Mouse (Mus musculus) MEL (cell line): ENCODE results near the gene Cct6b. TPM values are rescaled to one million over a fixed set of nuclear protein-coding genes. Genes with fewer than 3 reads are reported as not detected.
A peak's percentile ranks its signal among the peaks of the same experiment; 100 is the strongest.

Experiments
- DNase-seq: peaks from one replicate; pipeline ENCODE4 v3.0.0; 2011; ENCODE audit warnings: low read depth, low spot score
- H3K27ac ChIP-seq: 2 replicates; pipeline ENCODE4 v1.5.1; 2012; ENCODE audit warnings: low read depth, mild to moderate bottlenecking, control low read depth, low read length, moderate library complexity; ENCODE audit not compliant: control insufficient read depth
- H3K27me3 ChIP-seq, 2 experiments: fragments of 150-350 bp in 1 of 2; sonication (generic) in 1 of 2; 2 replicates each; pipeline ENCODE4 v1.6.1; 2012; ENCODE audit warnings: low read length in 2 of 2, mild to moderate bottlenecking in 2 of 2, improper control_type of control experiment in 1 of 2, moderate library complexity in 1 of 2; ENCODE audit not compliant: insufficient read depth in 2 of 2, control insufficient read depth in 1 of 2
- H3K36me3 ChIP-seq, 2 experiments: 2 replicates each; pipeline ENCODE4 v1.6.1; 2012 to 2014; ENCODE audit warnings: low read length in 2 of 2, improper control_type of control experiment in 1 of 2, inconsistent platforms in 1 of 2, mild to moderate bottlenecking in 1 of 2; ENCODE audit not compliant: insufficient read depth in 2 of 2, control insufficient read depth in 1 of 2
- H3K4me1 ChIP-seq, 2 experiments: fragments of 150-350 bp in 1 of 2; sonication (generic) in 1 of 2; 2 replicates each; pipeline ENCODE4 v1.6.1; 2012; ENCODE audit warnings: low read length in 2 of 2, improper control_type of control experiment in 1 of 2, mild to moderate bottlenecking in 1 of 2; ENCODE audit not compliant: insufficient read depth in 2 of 2, control insufficient read depth in 1 of 2
- H3K4me3 ChIP-seq, 2 experiments: fragments of 150-350 bp in 1 of 2; sonication (generic) in 1 of 2; 2 replicates each; pipeline ENCODE4 v1.5.1; 2012; ENCODE audit warnings: low read depth in 2 of 2, low read length in 2 of 2, mild to moderate bottlenecking in 2 of 2, moderate library complexity in 2 of 2, control low read depth in 1 of 2, improper control_type of control experiment in 1 of 2; ENCODE audit not compliant: control insufficient read depth in 1 of 2, insufficient read depth in 1 of 2
- H3K79me2 ChIP-seq: 2 replicates; pipeline ENCODE4 v1.6.1; 2012; ENCODE audit warnings: mild to moderate bottlenecking, low read length, moderate library complexity; ENCODE audit not compliant: control insufficient read depth, poor library complexity, insufficient read depth
- H3K9ac ChIP-seq: 2 replicates; pipeline ENCODE4 v1.6.1; 2012; ENCODE audit warnings: low read depth, mild to moderate bottlenecking, control low read depth, low read length, moderate library complexity; ENCODE audit not compliant: control insufficient read depth, poor library complexity, severe bottlenecking
- H3K9me3 ChIP-seq: fragments of 150-350 bp; sonication (generic); replicated peaks from 2 replicates; pipeline ENCODE4 v1.6.1; 2012; ENCODE audit warnings: mild to moderate bottlenecking, low read length, improper control_type of control experiment, moderate library complexity; ENCODE audit not compliant: insufficient read depth
- BHLHE40 ChIP-seq: IDR thresholded peaks from 2 replicates; pipeline ENCODE4 v1.6.1; 2012; ENCODE audit warnings: low read depth, mild to moderate bottlenecking, inconsistent platforms, low read length, improper control_type of control experiment, borderline replicate concordance
- CHD1 ChIP-seq: IDR thresholded peaks from 2 replicates; pipeline ENCODE4 v1.6.1; 2012; ENCODE audit warnings: low read depth, mild to moderate bottlenecking, inconsistent platforms, low read length, improper control_type of control experiment
- CHD2 ChIP-seq: IDR thresholded peaks from 2 replicates; pipeline ENCODE4 v1.6.1; 2011; ENCODE audit warnings: low read length, improper control_type of control experiment
- CTCF ChIP-seq, 3 experiments: IDR thresholded peaks in 2 of 3; conservative IDR thresholded peaks in 1 of 3; 2 replicates each; pipeline ENCODE4 v1.5.1; 2011 to 2012; ENCODE audit warnings: low read length in 3 of 3, low read depth in 2 of 3, mild to moderate bottlenecking in 2 of 3, improper control_type of control experiment in 1 of 3, inconsistent platforms in 1 of 3, mixed read lengths in 1 of 3, moderate library complexity in 1 of 3; ENCODE audit not compliant: control insufficient read depth in 1 of 3, insufficient read depth in 1 of 3, poor library complexity in 1 of 3, severe bottlenecking in 1 of 3
- E2F4 ChIP-seq: IDR thresholded peaks from 2 replicates; pipeline ENCODE4 v1.6.1; 2011; ENCODE audit warnings: low read depth, low read length, improper control_type of control experiment, borderline replicate concordance
- ELF1 ChIP-seq: IDR thresholded peaks from 2 replicates; pipeline ENCODE4 v1.6.1; 2014; ENCODE audit warnings: low read depth, mild to moderate bottlenecking, inconsistent platforms, low read length, improper control_type of control experiment, moderate library complexity
- EP300 ChIP-seq, 2 experiments: IDR thresholded peaks; 2 replicates each; pipeline ENCODE4 v1.6.1; 2011; ENCODE audit warnings: improper control_type of control experiment in 2 of 2, low read length in 2 of 2, low read depth in 1 of 2, mild to moderate bottlenecking in 1 of 2
- ETS1 ChIP-seq: IDR thresholded peaks from 2 replicates; pipeline ENCODE4 v1.6.1; 2012; ENCODE audit warnings: low read depth, mild to moderate bottlenecking, inconsistent platforms, low read length, improper control_type of control experiment, moderate library complexity
- GABPA ChIP-seq: IDR thresholded peaks from 2 replicates; pipeline ENCODE4 v1.6.1; 2012; ENCODE audit warnings: low read depth, mild to moderate bottlenecking, inconsistent platforms, low read length, improper control_type of control experiment, moderate library complexity
- GATA1 ChIP-seq: IDR thresholded peaks from 2 replicates; pipeline ENCODE4 v1.6.1; 2011; ENCODE audit warnings: low read depth, low read length, improper control_type of control experiment
- JUND ChIP-seq: IDR thresholded peaks from 2 replicates; pipeline ENCODE4 v1.6.1; 2011; ENCODE audit warnings: low read depth, mild to moderate bottlenecking, improper control_type of control experiment, low read length
- KAT2A ChIP-seq: conservative IDR thresholded peaks from 2 replicates; pipeline ENCODE4 v1.6.1; 2012; ENCODE audit warnings: low read depth, low read length, improper control_type of control experiment, inconsistent platforms
- MAFK ChIP-seq: IDR thresholded peaks from 2 replicates; pipeline ENCODE4 v1.6.1; 2011; ENCODE audit warnings: low read depth, mild to moderate bottlenecking, low read length, improper control_type of control experiment, borderline replicate concordance
- MAX ChIP-seq: IDR thresholded peaks from 2 replicates; pipeline ENCODE4 v1.6.1; 2011; ENCODE audit warnings: low read length, improper control_type of control experiment
- MAZ ChIP-seq: IDR thresholded peaks from 2 replicates; pipeline ENCODE4 v1.6.1; 2012; ENCODE audit warnings: low read depth, mild to moderate bottlenecking, inconsistent platforms, low read length, improper control_type of control experiment
- MEF2A ChIP-seq: IDR thresholded peaks from 2 replicates; pipeline ENCODE4 v1.6.1; 2014; ENCODE audit warnings: low read depth, mild to moderate bottlenecking, inconsistent platforms, low read length, improper control_type of control experiment; ENCODE audit not compliant: poor library complexity, insufficient replicate concordance, severe bottlenecking; ENCODE audit errors: extremely low read depth
- MXI1 ChIP-seq: IDR thresholded peaks from 2 replicates; pipeline ENCODE4 v1.6.1; 2011; ENCODE audit warnings: mild to moderate bottlenecking, low read depth, low read length, improper control_type of control experiment
- MYB ChIP-seq: IDR thresholded peaks from 2 replicates; pipeline ENCODE4 v1.6.1; 2011; ENCODE audit warnings: mild to moderate bottlenecking, low read depth, low read length, improper control_type of control experiment
- MYC ChIP-seq: IDR thresholded peaks from 2 replicates; pipeline ENCODE4 v1.6.1; 2011; ENCODE audit warnings: low read depth, mild to moderate bottlenecking, low read length, improper control_type of control experiment, moderate library complexity
- NELFE ChIP-seq: IDR thresholded peaks from 2 replicates; pipeline ENCODE4 v1.6.1; 2011; ENCODE audit warnings: low read depth, low read length, improper control_type of control experiment
- NRF1 ChIP-seq: IDR thresholded peaks from 2 replicates; pipeline ENCODE4 v1.6.1; 2014; ENCODE audit warnings: low read depth, mild to moderate bottlenecking, inconsistent platforms, low read length, improper control_type of control experiment, moderate library complexity; ENCODE audit not compliant: poor library complexity, insufficient read depth, severe bottlenecking
- POLR2A ChIP-seq, 2 experiments: IDR thresholded peaks; 2 replicates each; pipeline ENCODE4 v1.6.1; 2011 to 2012; ENCODE audit warnings: low read length in 2 of 2, mild to moderate bottlenecking in 2 of 2, control low read depth in 1 of 2, improper control_type of control experiment in 1 of 2, low read depth in 1 of 2, moderate library complexity in 1 of 2; ENCODE audit not compliant: control insufficient read depth in 1 of 2, insufficient read depth in 1 of 2, poor library complexity in 1 of 2
- POLR2AphosphoS2 ChIP-seq: IDR thresholded peaks from 2 replicates; pipeline ENCODE4 v1.6.1; 2011; ENCODE audit warnings: low read length, improper control_type of control experiment
- POLR2AphosphoS5 ChIP-seq: IDR thresholded peaks from 2 replicates; pipeline ENCODE4 v1.6.1; 2012; ENCODE audit warnings: low read depth, borderline replicate concordance, mild to moderate bottlenecking, inconsistent platforms, low read length, moderate library complexity, mixed read lengths
- RAD21 ChIP-seq: IDR thresholded peaks from 2 replicates; pipeline ENCODE4 v1.6.1; 2011; ENCODE audit warnings: mild to moderate bottlenecking, low read depth, low read length, improper control_type of control experiment
- RCOR1 ChIP-seq: IDR thresholded peaks from 2 replicates; pipeline ENCODE4 v1.6.1; 2012; ENCODE audit warnings: low read depth, mild to moderate bottlenecking, inconsistent platforms, low read length, improper control_type of control experiment
- SIN3A ChIP-seq: IDR thresholded peaks from 2 replicates; pipeline ENCODE4 v1.6.1; 2012; ENCODE audit warnings: low read length, improper control_type of control experiment, inconsistent platforms
- SMC3 ChIP-seq: IDR thresholded peaks from 2 replicates; pipeline ENCODE4 v1.6.1; 2011; ENCODE audit warnings: low read depth, low read length, improper control_type of control experiment
- TAL1 ChIP-seq: IDR thresholded peaks from 2 replicates; pipeline ENCODE4 v1.6.1; 2012; ENCODE audit warnings: mild to moderate bottlenecking, inconsistent platforms, low read length, moderate library complexity, mixed read lengths
- TBP ChIP-seq: IDR thresholded peaks from 2 replicates; pipeline ENCODE4 v1.8.0; 2011; ENCODE audit warnings: low read depth, low read length, improper control_type of control experiment
- TCF12 ChIP-seq: IDR thresholded peaks from 2 replicates; pipeline ENCODE4 v1.6.1; 2014; ENCODE audit warnings: low read depth, mild to moderate bottlenecking, inconsistent platforms, low read length, improper control_type of control experiment, moderate library complexity
- USF1 ChIP-seq: IDR thresholded peaks from 2 replicates; pipeline ENCODE4 v1.6.1; 2014; ENCODE audit warnings: low read depth, mild to moderate bottlenecking, inconsistent platforms, low read length, improper control_type of control experiment, moderate library complexity
- USF2 ChIP-seq, 2 experiments: IDR thresholded peaks; 2 replicates each; pipeline ENCODE4 v1.6.1; 2011 to 2012; ENCODE audit warnings: improper control_type of control experiment in 2 of 2, low read length in 2 of 2, borderline replicate concordance in 1 of 2, inconsistent platforms in 1 of 2, low read depth in 1 of 2, mild to moderate bottlenecking in 1 of 2; ENCODE audit not compliant: insufficient read depth in 1 of 2
- ZC3H11A ChIP-seq: IDR thresholded peaks from 2 replicates; pipeline ENCODE4 v1.6.1; 2012; ENCODE audit warnings: low read depth, mild to moderate bottlenecking, inconsistent platforms, low read length, improper control_type of control experiment
- ZNF384 ChIP-seq: IDR thresholded peaks from 2 replicates; pipeline ENCODE4 v1.6.1; 2012; ENCODE audit warnings: low read depth, mild to moderate bottlenecking, inconsistent platforms, low read length, improper control_type of control experiment
- polyA plus RNA-seq, 2 experiments: library from polyadenylated mRNA; stranded (reverse) in 1 of 2; unstranded in 1 of 2; fragments of >175 nt in 1 of 2; fragments of >200 nt in 1 of 2; gene quantifications; 2 replicates each; pipeline versions ENCODE4 v1.2.1 to v1.2.4; 2012; ENCODE audit warnings: low replicate concordance in 2 of 2, low read depth in 1 of 2; ENCODE audit not compliant: insufficient read length in 2 of 2, insufficient read depth in 1 of 2, missing spikeins in 1 of 2
- total RNA-seq: library from RNA; depleted of rRNA; stranded (reverse); fragments of 300-350 nt; gene quantifications from 2 replicates; pipeline ENCODE4 v1.2.3, GENCODE M21; 2012; rRNA removed

The Cct6b gene
- total RNA-seq, result 0.31 and 0.33 TPM in 2 replicates
- polyA plus RNA-seq, result under 1 TPM in 1 of 2 experiments, not detected in 1; 0.21 TPM

DNA sequence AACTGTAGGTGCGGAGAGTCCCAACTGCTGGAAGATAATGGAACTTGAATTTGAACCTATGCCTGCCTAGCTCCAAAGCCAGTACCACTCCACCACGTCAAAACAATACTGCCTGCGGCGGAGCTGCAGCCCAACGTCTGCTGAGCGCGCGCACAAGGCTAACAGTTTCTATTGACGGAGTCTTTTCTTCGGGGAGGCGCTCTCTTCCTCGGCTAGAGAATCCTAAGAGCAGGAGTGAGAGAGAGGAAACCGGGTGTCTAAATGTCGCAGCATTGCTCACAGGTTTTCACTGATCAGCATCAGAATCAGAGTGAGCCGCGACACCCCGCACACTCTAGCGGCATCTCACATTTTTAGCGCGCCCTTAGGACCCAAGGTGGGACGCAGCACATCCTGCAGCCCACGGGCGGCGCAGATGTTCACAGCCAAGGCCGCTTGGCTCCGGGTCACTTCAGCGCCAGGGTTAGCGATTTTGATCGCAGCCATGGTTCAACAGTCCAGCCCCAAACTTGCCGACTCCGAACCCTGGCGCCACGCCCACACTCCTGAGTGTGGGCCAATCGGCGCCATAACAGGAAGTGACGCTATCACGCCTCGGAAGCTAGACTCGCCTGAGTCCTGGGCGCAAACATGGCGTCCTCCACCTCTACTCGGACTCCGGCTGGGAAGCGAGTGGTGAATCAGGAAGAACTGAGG lies at the start of gene Cct6b, which contains the start of gene Zfp830:
TSS of gene Cct6b (minus strand) at position 580 of the 696 bp plus-strand sequence.
TSS of gene Zfp830 (plus strand) at position 604 of the 696 bp plus-strand sequence.
- Histone ChIP-seq H3K9ac (peak within 1 kb of the TSS; percentile 90), H3K9me3 (no peaks in the 10 kb centered on the region), H3K27me3 (no peaks in the 10 kb centered on the region), H3K79me2 (peaks cover 24% of the 10 kb centered on the region), H3K4me1 (peaks cover 2 to 15% of the 10 kb centered on the region in 2 experiments), H3K36me3 (peaks cover 4 to 27% of the 10 kb centered on the region in 2 experiments; a peak in 3 of 4 replicates), H3K4me3 (peak within 1 kb of the TSS; percentile 77 to 89), H3K27ac (peak within 1 kb of the TSS; percentile 88)
- peak; percentile 99 for DNase-seq
- TF ChIP-seq USF1 (no peak), MAZ (0 out of 2 replicates have a peak, but pooled peaks have one; percentile 2), POLR2AphosphoS2 (peak; percentile 97; the same call in 1 of the 2 replicates), RCOR1 (no peak; the same call in 1 of the 2 replicates), MAX (peak; percentile 35), SIN3A (peak; percentile 81), SMC3 (no peak), GATA1 (no peak), TAL1 (no peak), BHLHE40 (no peak), MXI1 (peak; percentile 71; the same call in 1 of the 2 replicates), CTCF (IDR thresholded peaks at IDR 0.05 in 2 of 3, conservative IDR thresholded peaks at IDR 0.05 in 1 of 3; ENCODE audit: control insufficient read depth in 1 of 3, insufficient read depth in 1 of 3, low read depth in 2 of 3, low read length in 3 of 3, poor library complexity in 1 of 3, severe bottlenecking in 1 of 3) (peak in 1 of 3 experiments; percentile 19; a peak in 2 of 6 replicates), MEF2A (no peak), ELF1 (peak; percentile 60), NELFE (peak; percentile 98), ZNF384 (no peak), ETS1 (0 out of 2 replicates have a peak, but pooled peaks have one; percentile 31), CHD2 (no peak), TBP (peak; percentile 94), CHD1 (no peak; the same call in 1 of the 2 replicates), TCF12 (peak; percentile 84), KAT2A (no peak; the same call in 1 of the 2 replicates), ZC3H11A (no peak), NRF1 (peak; percentile 33; the same call in 1 of the 2 replicates), RAD21 (no peak), JUND (no peak), MYC (no peak), MAFK (no peak), USF2 (IDR thresholded peaks at IDR 0.05; ENCODE audit: borderline replicate concordance in 1 of 2, insufficient read depth in 1 of 2, low read depth in 1 of 2, low read length in 2 of 2) (no peak), POLR2A (IDR thresholded peaks at IDR 0.05; ENCODE audit: control insufficient read depth in 1 of 2, insufficient read depth in 1 of 2, low read depth in 1 of 2, low read length in 2 of 2, poor library complexity in 1 of 2) (peak; percentile 91 to 98; a peak in 3 of 4 replicates), MYB (no peak), POLR2AphosphoS5 (no peak), E2F4 (no peak; the same call in 1 of the 2 replicates), GABPA (no peak), EP300 (IDR thresholded peaks at IDR 0.05; ENCODE audit: low read depth in 1 of 2, low read length in 2 of 2) (no peak)
